Mouse (Mus musculus): ENCODE data around the gene Adamtsl3.

GRCm38 (mm10) chr7:82462921-82463523 lies 127.5 kb downstream of the Adamtsl3 start:
- TF ChIP-seq CTCF (IDR thresholded peaks at IDR 0.05; ENCODE audit: control insufficient read depth, insufficient read depth, low read length): no peak
- TF ChIP-seq POLR2A (IDR thresholded peaks at IDR 0.05; ENCODE audit: borderline replicate concordance, control insufficient read depth, low read depth, low read length): no peak

All from bone marrow, adult 2 months (tissue).